Mouse (Mus musculus) hematopoietic multipotent progenitor cell, adult 10-12 weeks (in vitro differentiated cells): ENCODE results near the gene Vps51. TPM values are rescaled to one million over a fixed set of nuclear protein-coding genes. Genes with fewer than 3 reads are reported as not detected.

Source experiments
- polyA plus RNA-seq: library from polyadenylated mRNA; stranded (reverse); fragments of >175 nt; gene quantifications from 2 replicates; pipeline ENCODE4 v1.2.3, GENCODE M21; 2012; ENCODE audit warnings: low replicate concordance

Gene Vps51
- polyA plus RNA-seq: 52.2 and 188 TPM in 2 replicates

DNA sequence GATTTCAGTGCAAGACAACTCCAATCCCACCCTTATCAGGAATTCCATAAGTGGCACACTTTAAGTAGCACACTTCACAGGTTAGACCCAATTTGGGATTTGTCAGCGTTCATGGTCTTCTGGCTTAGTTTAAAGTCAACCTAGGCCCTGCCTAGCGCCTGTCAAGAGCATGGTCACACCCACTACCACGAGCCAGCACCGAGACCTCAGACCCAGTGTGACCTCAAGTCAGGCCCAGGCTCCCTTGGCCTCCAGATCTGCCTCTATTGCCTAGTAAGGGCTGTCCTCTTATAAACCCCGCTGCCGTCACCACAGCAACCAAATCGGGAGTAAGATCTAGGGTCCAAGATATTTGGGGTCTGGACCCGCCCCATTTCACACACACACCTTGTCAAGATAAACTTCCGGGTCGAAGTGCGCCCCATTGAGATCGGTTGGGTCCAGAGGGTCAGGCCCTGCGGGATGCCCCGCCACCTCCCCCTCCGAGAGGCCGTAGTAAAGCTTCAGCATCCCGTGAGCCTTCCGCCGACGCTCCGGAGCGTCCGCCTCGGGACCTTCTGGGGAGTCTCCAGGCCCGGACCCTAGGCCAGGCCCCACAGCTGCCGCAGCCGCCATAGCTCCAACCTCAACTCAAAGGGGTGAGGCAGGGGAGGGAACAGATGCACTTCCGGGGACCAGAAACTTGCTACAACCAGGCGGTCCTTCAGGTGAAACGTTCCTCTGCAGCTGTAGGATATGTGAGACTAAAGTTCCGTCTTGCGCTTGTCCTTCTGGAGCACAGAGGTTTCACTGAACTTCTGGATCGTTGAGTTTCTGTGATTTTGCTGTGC is at the start of gene Vps51:
Gene Vps51, minus strand, starts transcription at position 668 of the 830 bp plus-strand sequence.

DNA sequence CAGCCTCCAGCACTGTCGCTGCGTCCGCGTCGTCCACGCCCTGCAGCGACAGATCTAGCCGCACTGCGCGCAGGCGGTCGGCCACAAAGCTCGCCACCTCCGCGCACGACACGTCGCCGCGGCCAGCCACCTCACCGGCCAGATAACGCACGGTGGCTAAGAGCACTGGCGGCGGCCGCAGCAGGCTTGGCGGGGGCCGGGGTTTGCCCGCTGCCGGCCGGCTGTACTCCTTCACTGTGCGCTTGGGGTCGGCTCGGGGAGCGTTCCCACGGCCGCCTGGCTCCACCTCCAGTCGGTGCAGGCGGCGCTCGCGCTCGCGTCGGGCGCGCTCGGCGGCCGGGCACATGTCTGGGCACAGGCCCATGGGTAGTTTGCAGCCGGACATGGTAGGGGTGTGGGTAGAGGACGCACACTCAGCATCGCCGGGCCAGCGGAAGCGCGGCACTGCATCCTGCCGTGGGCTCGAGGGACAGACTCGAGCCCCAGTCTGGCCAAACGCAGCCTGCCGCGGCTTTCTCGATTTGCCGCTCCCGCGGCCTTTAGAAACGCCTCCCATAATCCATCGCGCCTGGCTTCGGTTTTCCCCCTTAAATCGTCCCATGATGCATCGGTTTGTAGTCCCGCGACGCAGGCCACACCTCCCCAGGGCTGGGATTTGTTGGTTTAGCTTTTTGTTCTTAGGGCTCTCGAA is 41.1 kb upstream of the Vps51 start, which contains the start of gene Sac3d1:
Gene Sac3d1, minus strand, starts transcription at position 665 of the 691 bp plus-strand sequence.

DNA sequence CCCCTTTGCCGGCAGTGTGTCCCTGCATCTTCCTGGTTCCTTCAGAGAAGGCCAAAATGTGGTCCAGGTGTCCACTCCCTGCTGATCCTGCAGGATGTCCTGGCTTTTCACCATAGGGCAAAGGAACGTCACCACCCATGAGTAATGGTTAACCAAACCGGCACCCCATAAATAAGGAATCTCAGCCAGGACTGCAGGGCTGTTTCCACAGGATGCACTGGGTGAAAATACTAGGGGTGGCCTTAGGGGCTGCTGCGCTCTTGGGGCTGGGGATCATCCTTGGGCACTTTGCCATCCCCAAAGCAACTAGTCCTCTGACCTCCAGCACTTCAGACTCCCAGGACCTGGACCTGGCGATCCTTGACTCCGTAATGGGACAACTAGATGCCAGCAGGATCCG is 28.6 kb upstream of the Vps51 start, which contains the start of gene Naaladl1:
Gene Naaladl1, plus strand, starts transcription at position 197 of the 400 bp plus-strand sequence.

DNA sequence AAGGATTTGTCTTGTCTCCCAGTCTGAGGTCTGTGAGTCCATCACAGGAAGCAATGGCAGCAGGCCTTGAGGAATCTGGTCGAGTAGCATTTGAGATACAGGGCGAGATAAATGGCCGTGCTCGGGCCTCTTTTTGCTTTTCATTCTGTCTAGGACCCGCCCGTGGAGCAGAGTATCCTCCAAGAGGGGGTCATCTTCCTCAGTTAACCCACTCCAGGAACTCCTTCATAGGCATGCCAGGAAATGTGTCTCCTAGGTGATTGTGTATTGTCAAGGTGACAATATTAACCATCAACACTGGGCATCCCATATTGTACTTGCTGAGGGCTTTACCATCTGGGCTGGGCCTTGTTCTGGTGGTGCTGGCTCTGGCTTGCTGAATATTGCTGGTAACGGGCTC is 17.1 kb upstream of the Vps51 start, which contains the start of gene AC131692.1:
Gene AC131692.1, plus strand, starts transcription at position 301 of the 400 bp plus-strand sequence.

DNA sequence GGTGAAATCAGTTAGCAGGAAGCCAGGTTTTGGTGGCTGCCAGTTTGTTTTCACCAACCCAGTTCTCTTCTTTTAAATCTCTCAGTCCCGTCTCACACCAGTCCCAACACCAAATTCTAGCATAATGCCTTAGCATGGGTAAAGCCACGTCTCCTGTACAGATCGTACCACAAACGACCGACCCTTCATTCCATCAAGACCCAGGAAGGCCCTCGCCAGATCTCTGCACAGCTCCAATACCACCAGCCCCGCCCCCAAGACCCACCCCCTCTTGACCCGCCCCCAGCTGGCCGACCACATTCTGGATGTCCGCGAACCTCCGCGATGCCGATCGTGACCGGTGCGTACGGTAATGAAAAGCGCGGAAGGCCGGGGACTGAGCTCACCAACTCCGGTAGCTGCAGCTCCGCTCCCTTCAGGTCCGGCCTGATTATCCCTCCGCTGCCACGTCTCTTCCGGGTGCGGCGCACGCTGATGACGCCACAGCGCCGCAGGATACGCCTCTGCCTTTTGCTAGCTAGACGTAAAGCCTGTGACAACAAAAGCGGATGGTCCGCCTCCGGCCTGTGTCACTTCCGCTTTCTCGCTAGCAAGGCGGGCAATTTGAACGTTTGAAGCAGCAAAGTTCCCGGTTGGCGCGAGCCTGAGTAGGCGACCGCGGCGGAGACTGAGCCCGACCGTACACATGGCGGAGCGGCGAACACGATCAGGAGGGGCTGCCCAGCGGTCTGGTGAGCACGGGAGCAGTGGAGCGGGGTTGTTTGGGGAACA is 7.6 kb upstream of the Vps51 start, which contains the start of the genes Zfpl1 and Cdca5:
Gene Zfpl1, minus strand, starts transcription at position 479 of the 771 bp plus-strand sequence.
Gene Cdca5, plus strand, starts transcription at position 506 of the 771 bp plus-strand sequence.

DNA sequence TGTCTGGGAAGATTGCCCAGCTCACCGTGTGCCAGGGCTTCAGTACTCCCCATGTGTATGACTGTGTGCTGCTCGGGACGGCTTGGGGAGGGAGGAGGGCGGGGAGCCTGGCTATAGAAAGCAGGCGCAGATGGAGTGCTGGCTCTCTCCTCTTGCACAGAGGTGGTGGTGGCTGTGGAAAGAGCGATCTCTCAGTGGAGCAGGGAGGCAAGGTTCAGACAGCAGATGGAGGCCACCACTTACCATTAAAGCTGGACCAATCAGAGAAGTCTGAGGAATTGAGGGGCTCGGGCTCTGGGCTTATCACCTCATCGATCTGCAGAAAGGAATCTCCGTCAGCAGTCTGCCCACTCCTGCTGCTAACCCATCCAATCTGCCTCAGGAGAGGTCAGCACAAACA is 5.1 kb upstream of the Vps51 start, which contains the start of gene Gm28374:
Gene Gm28374, minus strand, starts transcription at position 101 of the 400 bp plus-strand sequence.

DNA sequence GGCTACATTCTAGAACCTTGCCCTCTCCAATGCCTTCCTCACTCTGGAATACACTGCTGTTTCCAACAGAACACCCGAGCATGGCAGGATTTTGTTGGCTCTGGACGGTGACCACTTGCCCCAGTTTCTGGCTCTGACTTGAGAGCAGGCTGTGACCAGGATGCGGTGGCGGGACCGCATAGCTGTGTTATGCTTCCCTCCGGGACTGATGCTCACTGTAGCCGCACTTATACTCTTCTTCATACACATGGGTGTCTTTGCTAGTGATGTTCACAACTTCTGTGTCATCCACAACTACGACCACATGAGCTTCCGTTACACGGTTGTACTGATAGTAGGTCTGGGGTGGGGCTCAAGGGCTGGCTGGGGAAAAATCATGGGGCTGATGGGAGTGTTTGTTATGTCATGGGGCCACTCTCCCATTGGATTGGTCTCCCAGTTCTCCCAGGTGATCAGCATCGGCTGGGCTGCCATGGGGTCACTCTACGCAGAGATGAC is 3.0 kb upstream of the Vps51 start, which contains the start of gene Tmem262:
Gene Tmem262, plus strand, starts transcription at position 51 of the 498 bp plus-strand sequence.

DNA sequence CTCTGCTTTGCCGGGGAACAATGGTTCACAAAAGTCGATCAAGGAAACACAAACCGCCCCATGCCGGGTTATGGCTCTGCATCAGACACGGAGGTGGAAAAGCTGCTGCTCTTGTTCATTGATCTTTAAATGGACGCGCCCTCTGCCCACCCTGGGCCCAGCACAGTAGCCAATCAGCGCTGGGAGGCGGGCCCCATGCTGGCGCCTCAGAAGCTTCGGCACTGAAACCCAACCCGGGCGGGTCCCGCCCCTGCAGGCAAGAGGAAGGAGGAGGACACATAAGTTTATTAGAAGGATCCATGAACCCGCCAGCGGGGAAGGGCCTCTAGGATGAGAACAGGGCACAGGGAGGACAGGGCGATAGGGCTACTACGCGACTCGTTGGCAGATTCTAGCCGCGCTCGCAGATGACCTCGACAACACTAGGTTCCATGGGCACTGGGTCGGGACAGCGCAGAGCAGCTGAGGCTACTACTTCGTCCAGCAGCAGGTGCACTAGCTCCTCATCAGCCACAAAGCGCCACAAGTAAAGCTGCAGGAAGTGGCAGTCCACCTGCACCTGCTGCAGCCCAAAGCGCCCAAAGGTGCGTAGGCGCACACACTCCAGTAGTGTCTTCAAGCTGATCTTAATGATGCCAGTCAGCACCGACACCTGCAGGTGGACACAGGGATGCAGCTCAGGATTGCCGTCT is 9.2 kb downstream of the Vps51 start, which contains the start of gene Tm7sf2:
Gene Tm7sf2, minus strand, starts transcription at position 650 of the 692 bp plus-strand sequence.

DNA sequence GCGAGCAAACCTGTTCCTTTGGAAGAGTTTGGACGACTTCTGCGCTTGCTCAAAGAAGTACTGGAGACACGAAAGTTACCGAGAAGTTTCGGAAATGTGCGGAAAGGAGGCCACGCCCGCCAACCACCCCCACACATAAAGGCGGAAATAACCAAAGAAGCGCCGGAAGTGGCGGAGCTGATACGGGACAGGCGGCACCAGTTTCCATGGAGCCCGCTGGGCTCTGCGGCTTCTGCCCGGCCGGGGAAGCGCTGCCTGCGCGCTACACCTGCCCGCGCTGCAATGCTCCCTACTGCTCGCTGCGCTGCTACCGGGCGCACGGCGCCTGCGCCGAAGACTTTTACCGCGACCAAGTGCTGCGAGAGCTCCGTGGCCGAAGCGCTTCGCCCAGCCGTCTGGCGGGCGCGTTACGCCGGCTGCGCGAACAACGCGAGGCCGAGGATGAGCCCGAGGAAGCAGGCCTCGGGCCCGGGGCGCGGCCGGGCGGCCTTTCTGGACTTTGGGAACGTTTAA is 16.0 kb downstream of the Vps51 start, which contains the start of gene Znhit2:
Gene Znhit2, plus strand, starts transcription at position 172 of the 513 bp plus-strand sequence.

DNA sequence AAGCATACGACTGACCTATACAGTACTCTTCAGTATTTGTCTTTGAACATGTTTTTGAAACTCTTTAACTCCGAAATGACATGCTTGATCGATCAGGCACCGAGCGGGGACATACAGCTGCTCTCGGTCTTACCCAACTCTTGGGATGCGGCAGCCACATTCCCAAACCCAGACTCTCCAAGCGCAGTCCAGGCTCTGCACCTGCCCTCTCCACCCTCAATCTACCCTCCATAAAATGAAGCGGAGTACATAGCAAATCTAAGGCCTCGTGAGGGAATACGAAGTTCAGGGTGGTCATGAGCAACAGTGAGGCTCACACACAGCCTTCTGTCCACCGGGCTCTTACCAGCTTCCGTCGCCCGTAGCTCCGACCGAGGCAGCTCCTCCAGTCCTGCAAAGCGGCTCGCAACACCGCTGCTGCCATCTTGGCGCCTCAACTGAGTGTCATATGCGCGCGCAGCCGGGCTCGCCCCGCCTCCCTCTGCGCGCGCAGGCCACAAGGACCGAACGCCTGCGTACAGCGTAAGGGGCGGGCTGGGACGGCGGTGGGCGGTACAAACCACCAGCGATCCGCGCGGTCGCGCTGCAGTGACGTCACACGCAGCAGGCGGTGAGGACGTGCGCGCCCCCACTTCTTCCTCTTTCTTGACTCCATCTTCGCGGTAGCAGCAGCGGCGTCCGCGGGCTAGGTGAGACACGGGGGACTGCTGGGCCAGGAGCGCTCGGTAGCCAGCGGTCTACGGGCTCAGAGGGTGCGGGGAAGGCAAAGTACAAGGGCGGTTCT is 19.5 kb downstream of the Vps51 start, which contains the start of the genes Mrpl49 and Fau:
Gene Mrpl49, minus strand, starts transcription at position 473 of the 784 bp plus-strand sequence.
Gene Fau, plus strand, starts transcription at position 532 of the 784 bp plus-strand sequence.

DNA sequence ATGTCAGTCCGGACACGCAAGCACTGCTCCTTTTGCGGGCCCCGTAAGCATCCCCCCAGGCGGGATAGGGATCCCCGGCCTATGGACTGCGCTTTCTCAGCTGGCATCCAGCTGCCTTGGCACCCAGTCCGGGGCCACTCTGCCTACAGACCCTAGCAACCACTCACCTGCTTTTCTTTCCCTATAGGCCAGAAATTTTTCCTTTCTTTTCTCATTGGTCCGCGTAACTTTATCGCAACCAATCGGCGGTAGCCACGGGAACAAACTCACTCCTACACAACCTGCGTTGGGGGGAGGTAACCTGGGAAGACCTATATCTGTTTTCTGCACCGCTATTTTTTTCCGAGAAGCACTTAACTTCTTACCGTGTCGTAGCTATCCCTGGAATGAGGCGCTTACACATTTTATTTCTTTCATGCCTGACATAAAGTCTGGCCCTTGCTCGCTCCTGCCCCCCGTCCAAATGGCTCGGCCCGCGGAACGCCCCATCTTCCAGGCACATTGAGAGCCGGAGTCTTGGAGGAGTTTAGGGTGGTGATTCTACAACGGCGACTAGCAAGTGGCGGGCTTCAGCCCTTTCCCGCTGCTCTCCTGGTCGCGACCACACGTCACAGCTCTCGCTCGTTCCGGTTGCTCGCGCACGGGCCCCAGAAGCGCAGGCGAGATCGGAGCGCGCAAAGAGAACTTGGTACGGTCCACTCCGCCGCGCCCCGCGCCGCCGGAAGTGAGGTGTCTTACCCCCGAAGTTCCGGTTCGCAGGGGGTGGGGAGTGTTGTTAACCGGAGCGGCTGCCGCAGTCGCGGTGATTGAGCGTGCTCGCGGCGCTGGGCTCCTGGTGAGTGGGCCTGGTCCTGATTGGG is 30.5 kb downstream of the Vps51 start, which contains the start of gene Syvn1:
Gene Syvn1, plus strand, starts transcription at position 283 of the 860 bp plus-strand sequence.

Other genes with a start within 250 kb of the Vps51 start
- gene Frmd8, start 202.0 kb downstream of the Vps51 start, polyA plus RNA-seq: 36.0 and 56.1 TPM in 2 replicates
- gene Slc25a45, start 199.4 kb downstream of the Vps51 start, polyA plus RNA-seq: 4.6 and 15.6 TPM in 2 replicates
- 0.10 and 0.71 TPM in 2 replicates for gene Tigd3, start 183.1 kb downstream of the Vps51 start, polyA plus RNA-seq
- gene Dpf2, start 164.2 kb downstream of the Vps51 start, polyA plus RNA-seq: 14.9 and 60.9 TPM in 2 replicates
- 3.4 and 4.3 TPM in 2 replicates for gene Cdc42ep2, start 152.4 kb downstream of the Vps51 start, polyA plus RNA-seq
- 19.1 and 24.6 TPM in 2 replicates for gene Pola2, start 113.0 kb downstream of the Vps51 start, polyA plus RNA-seq
- gene Slc22a20, start 91.1 kb downstream of the Vps51 start, polyA plus RNA-seq: not detected in 2 replicates
- gene Capn1, start 61.3 kb downstream of the Vps51 start, polyA plus RNA-seq: 55.8 and 154 TPM in 2 replicates
- gene Syvn1, start 30.7 kb downstream of the Vps51 start, polyA plus RNA-seq: 393 and 539 TPM in 2 replicates
- 25.7 and 36.4 TPM in 2 replicates for gene Mrpl49, start 19.4 kb downstream of the Vps51 start, polyA plus RNA-seq
- gene Fau, start 19.4 kb downstream of the Vps51 start, polyA plus RNA-seq: 4,240 and 4,981 TPM in 2 replicates
- 58.8 and 66.2 TPM in 2 replicates for gene Znhit2, start 16.0 kb downstream of the Vps51 start, polyA plus RNA-seq
- gene Tm7sf2, start 8.9 kb downstream of the Vps51 start, polyA plus RNA-seq: 10.6 and 16.3 TPM in 2 replicates
- gene Tmem262, start 2.8 kb upstream of the Vps51 start, polyA plus RNA-seq: not detected in 2 replicates
- gene Gm28374, start 5.0 kb upstream of the Vps51 start, polyA plus RNA-seq: 0.19 TPM in 1 of 2 replicates, not detected in the other
- gene Zfpl1, start 7.7 kb upstream of the Vps51 start, polyA plus RNA-seq: 67.9 and 70.2 TPM in 2 replicates
- 1.7 and 2.3 TPM in 2 replicates for gene Cdca5, start 7.8 kb upstream of the Vps51 start, polyA plus RNA-seq
- 1.7 and 2.1 TPM in 2 replicates for gene AC131692.1, start 17.2 kb upstream of the Vps51 start, polyA plus RNA-seq
- 0.53 TPM in 1 of 2 replicates, not detected in the other for gene Naaladl1, start 28.6 kb upstream of the Vps51 start, polyA plus RNA-seq
- 31.3 and 49.9 TPM in 2 replicates for gene Sac3d1, start 41.4 kb upstream of the Vps51 start, polyA plus RNA-seq
- gene Snx15, start 51.1 kb upstream of the Vps51 start, polyA plus RNA-seq: 120 and 217 TPM in 2 replicates
- 1.3 and 2.2 TPM in 2 replicates for gene Batf2, start 63.8 kb upstream of the Vps51 start, polyA plus RNA-seq
- gene Arl2, start 64.3 kb upstream of the Vps51 start, polyA plus RNA-seq: 32.6 and 45.2 TPM in 2 replicates
- not detected in 2 replicates for gene Majin, start 107.2 kb upstream of the Vps51 start, polyA plus RNA-seq
- 0.22 TPM in 1 of 2 replicates, not detected in the other for gene Gpha2, start 149.1 kb upstream of the Vps51 start, polyA plus RNA-seq
- gene Ppp2r5b, start 158.6 kb upstream of the Vps51 start, polyA plus RNA-seq: 43.8 and 62.7 TPM in 2 replicates
- gene Atg2a, start 164.4 kb upstream of the Vps51 start, polyA plus RNA-seq: 75.2 and 154 TPM in 2 replicates
- gene Ehd1, start 199.5 kb upstream of the Vps51 start, polyA plus RNA-seq: 252 and 427 TPM in 2 replicates
- gene Cdc42bpg, start 229.2 kb upstream of the Vps51 start, polyA plus RNA-seq: 9.6 and 17.4 TPM in 2 replicates